Mouse (Mus musculus) ES-Bruce4 (cell line): ENCODE measurements at regions not wholly inside any gene's neighbourhood (a gene's known extent, or its start where the extent isn't known, plus 50 kb on each side); places are given as distances from the start of the nearest gene placed in this dataset.

Experiments
- CTCF ChIP-seq: IDR thresholded peaks from one replicate; pipeline ENCODE4 v1.8.1; 2011; ENCODE audit warnings: low read depth, low read length
- EP300 ChIP-seq: IDR thresholded peaks from 2 replicates; pipeline ENCODE4 v1.6.1; 2011; ENCODE audit warnings: low read depth, low read length; ENCODE audit not compliant: insufficient read depth
- POLR2A ChIP-seq: IDR thresholded peaks from one replicate; pipeline ENCODE4 v1.8.1; 2011; ENCODE audit warnings: low read length; ENCODE audit not compliant: insufficient read depth

GRCm38 (mm10) chr17:82925751-82926150, 289.3 kb upstream of the Pkdcc start:
- TF ChIP-seq CTCF = no peak
- no peak for TF ChIP-seq POLR2A
- TF ChIP-seq EP300 = no peak
